Mouse (Mus musculus) olfactory bulb, adult 2 months (tissue): ENCODE results near the gene Nebl.

Source experiments
- CTCF ChIP-seq: fragments of 200-500 bp; IDR thresholded peaks from 2 replicates; pipeline ENCODE4 v1.5.1; 2012; ENCODE audit warnings: low read depth, mild to moderate bottlenecking, low read length, moderate library complexity; ENCODE audit not compliant: insufficient read depth
- POLR2A ChIP-seq: fragments of 200-500 bp; IDR thresholded peaks from 2 replicates; pipeline ENCODE4 v1.6.1; 2012; ENCODE audit warnings: mild to moderate bottlenecking, low read depth, low read length, moderate library complexity; ENCODE audit not compliant: insufficient read depth

DNA sequence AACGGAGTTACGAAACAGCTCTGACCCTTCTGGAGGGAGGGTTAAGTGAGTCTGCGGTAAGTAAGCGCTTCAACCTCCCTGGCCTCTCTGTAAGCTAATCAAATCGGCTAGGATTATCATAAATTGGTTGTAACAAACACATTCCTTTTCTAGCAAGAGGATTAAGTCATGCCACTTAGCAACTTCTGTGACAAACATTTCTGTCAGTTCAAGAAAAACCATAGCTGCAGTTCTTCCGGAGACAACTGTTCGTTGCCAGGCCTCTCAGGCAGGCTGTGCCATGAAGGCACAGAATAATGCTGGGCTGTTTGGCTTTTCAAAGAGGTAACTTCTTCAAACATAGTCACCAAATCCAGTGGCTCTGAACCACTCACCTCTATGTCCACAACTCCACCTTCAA is 946 bp upstream of the Nebl start:
- TF ChIP-seq CTCF (no peak), POLR2A (no peak)
